Mouse (Mus musculus) embryonic facial prominence, embryonic 14.5 days (tissue): ENCODE measurements around the gene Itgam. TPM values are rescaled to one million over a fixed set of nuclear protein-coding genes. Genes with fewer than 3 reads are reported as not detected.
"Not testable (repeated sequence)": the region's sequence is repeated elsewhere in the genome, so short reads cannot be mapped to it uniquely, and the experiment has no call there.

ENCODE experiments used
- ATAC-seq: fragments of 200-750 bp; cut with Nextera tagmentation; 2 replicates; pipeline ENCODE4 v1.8.0; 2017; ENCODE audit warnings: low read depth, moderate number of reproducible peaks, moderate TSS enrichment
- DNase-seq: peaks from one replicate; pipeline ENCODE4 v3.0.0-alpha.2; 2015; ENCODE audit warnings: low spot score
- H3K27ac ChIP-seq: fragments of 300-500 bp; sonication (generic); replicated peaks from 2 replicates; pipeline ENCODE4 v1.5.1; 2014; ENCODE audit warnings: low read depth, mild to moderate bottlenecking, low read length, moderate library complexity
- H3K27me3 ChIP-seq: fragments of 300-500 bp; sonication (generic); replicated peaks from 2 replicates; pipeline ENCODE4 v1.6.1; 2014; ENCODE audit warnings: low read length; ENCODE audit not compliant: control insufficient read depth, insufficient read depth
- H3K36me3 ChIP-seq: fragments of 300-500 bp; sonication (generic); 2 replicates; pipeline ENCODE4 v1.6.1; 2014; ENCODE audit warnings: low read length, mixed read lengths; ENCODE audit not compliant: control insufficient read depth, insufficient read depth
- H3K4me1 ChIP-seq: fragments of 300-500 bp; sonication (generic); 2 replicates; pipeline ENCODE4 v1.6.1; 2014; ENCODE audit warnings: antibody characterized with exemption, low read length; ENCODE audit not compliant: control insufficient read depth, insufficient read depth
- H3K4me2 ChIP-seq: fragments of 300-500 bp; sonication (generic); 2 replicates; pipeline ENCODE4 v1.6.1; 2014; ENCODE audit warnings: low read depth, mild to moderate bottlenecking, low read length, moderate library complexity, mixed read lengths
- H3K4me3 ChIP-seq: fragments of 300-500 bp; sonication (generic); 2 replicates; pipeline ENCODE4 v1.5.1; 2014; ENCODE audit warnings: low read depth, mild to moderate bottlenecking, low read length
- H3K9ac ChIP-seq: fragments of 300-500 bp; sonication (generic); 2 replicates; pipeline ENCODE4 v1.6.1; 2014; ENCODE audit warnings: low read depth, mild to moderate bottlenecking, low read length, moderate library complexity, mixed read lengths
- H3K9me3 ChIP-seq: fragments of 300-500 bp; sonication (generic); 2 replicates; pipeline ENCODE4 v1.6.1; 2016; ENCODE audit warnings: low read length; ENCODE audit not compliant: control insufficient read depth
- WGBS: fragments of 180-500 bp; shearing (Covaris S2); extraction: QIAGEN DNeasy Blood & Tissue Kit; methylation state at CpG from one replicate; pipeline ENCODE4 v1.1.7; 2014; 5-methylcytosine and 5-hydroxymethylcytosine counted together
- polyA plus RNA-seq: library from polyadenylated mRNA; unstranded; fragments of >200 nt; fragmentation: Nextera tagmentation; extraction: Ambion mirVana; gene quantifications from 2 replicates; pipeline ENCODE4 v1.2.1, GENCODE M21; 2014

Itgam gene
- polyA plus RNA-seq, 1 experiment from 2014 or later: 1.0 TPM

GRCm38 (mm10) chr7:128158688-128159354 lies 96.4 kb downstream of the Itgam start:
- not testable (repeated sequence) for H3K27ac ChIP-seq, H3K36me3 ChIP-seq, ATAC-seq, H3K4me3 ChIP-seq, H3K4me2 ChIP-seq, H3K4me1 ChIP-seq, DNase-seq, H3K27me3 ChIP-seq, H3K9ac ChIP-seq, H3K9me3 ChIP-seq
- 76% methylated on average over 7 of the region's 8 CpGs for WGBS

GRCm38 (mm10) chr7:128164001-128164400 lies 101.6 kb downstream of the Itgam start:
- no peaks in the 10 kb centered on the region for H3K9me3 ChIP-seq
- no peak overlapping the region for H3K4me3 ChIP-seq
- ATAC-seq (no peak), DNase-seq (no peak)
- no peaks in the 10 kb centered on the region for H3K27me3 ChIP-seq
- H3K4me2 ChIP-seq: no peak overlapping the region
- no peak overlapping the region for H3K9ac ChIP-seq
- H3K27ac ChIP-seq: no peak overlapping the region
- H3K4me1 ChIP-seq: no peaks in the 10 kb centered on the region
- no peaks in the 10 kb centered on the region for H3K36me3 ChIP-seq
- 91% methylated on average over 4 of the region's 4 CpGs for WGBS

- H3K27me3 ChIP-seq: no peaks in the 10 kb centered on the region
- no peaks in the 10 kb centered on the region for H3K36me3 ChIP-seq
- H3K9ac ChIP-seq: no peak overlapping the region
- H3K4me3 ChIP-seq: no peak overlapping the region
- no peak overlapping the region for H3K4me2 ChIP-seq
- no peak for DNase-seq
- H3K27ac ChIP-seq: no peak overlapping the region
- no peak for ATAC-seq
- no peaks in the 10 kb centered on the region for H3K9me3 ChIP-seq
- WGBS: 88% methylated on average over 7 of the region's 7 CpGs
- H3K4me1 ChIP-seq: no peaks in the 10 kb centered on the region
Observed at GRCm38 (mm10) chr7:128166391-128166790, 104.0 kb downstream of the Itgam start.

Other genes with a start within 250 kb of the Itgam start
- gene Stx4a, start 238.3 kb upstream of the Itgam start, polyA plus RNA-seq: 28.0 and 38.1 TPM in 2 replicates
- gene Stx1b, start 238.1 kb upstream of the Itgam start, polyA plus RNA-seq: 3.4 and 5.2 TPM in 2 replicates
- gene Zfp646, start 186.4 kb upstream of the Itgam start, polyA plus RNA-seq: 13.3 and 14.0 TPM in 2 replicates
- 11.2 and 14.7 TPM in 2 replicates for gene Zfp668, start 185.8 kb upstream of the Itgam start, polyA plus RNA-seq
- 1.8 and 2.4 TPM in 2 replicates for gene Prss53, start 171.7 kb upstream of the Itgam start, polyA plus RNA-seq
- gene Gm21974, start 167.2 kb upstream of the Itgam start, polyA plus RNA-seq: not detected in 2 replicates
- gene Vkorc1, start 167.0 kb upstream of the Itgam start, polyA plus RNA-seq: 286 and 318 TPM in 2 replicates
- 121 and 125 TPM in 2 replicates for gene Bckdk, start 158.6 kb upstream of the Itgam start, polyA plus RNA-seq
- 31.7 and 35.5 TPM in 2 replicates for gene Kat8, start 150.1 kb upstream of the Itgam start, polyA plus RNA-seq
- 11.1 and 11.3 TPM in 2 replicates for gene Prss8, start 132.5 kb upstream of the Itgam start, polyA plus RNA-seq
- gene Prss36, start 115.9 kb upstream of the Itgam start, polyA plus RNA-seq: 10.6 and 11.1 TPM in 2 replicates
- gene Fus, start 95.2 kb upstream of the Itgam start, polyA plus RNA-seq: 46.3 and 58.2 TPM in 2 replicates
- 78.6 and 81.1 TPM in 2 replicates for gene Pycard, start 68.8 kb upstream of the Itgam start, polyA plus RNA-seq
- 4.2 and 5.3 TPM in 2 replicates for gene Trim72, start 58.7 kb upstream of the Itgam start, polyA plus RNA-seq
- gene Gm49368, start within 50 bp of the Itgam start, polyA plus RNA-seq: not detected in 2 replicates
- gene Itgax, start 66.9 kb downstream of the Itgam start, polyA plus RNA-seq: 0.10 TPM in 2 replicates
- not detected in 2 replicates for gene Itgad, start 91.7 kb downstream of the Itgam start, polyA plus RNA-seq
- 117 and 168 TPM in 2 replicates for gene Cox6a2, start 143.7 kb downstream of the Itgam start, polyA plus RNA-seq
- 12.4 and 13.9 TPM in 2 replicates for gene Armc5, start 174.7 kb downstream of the Itgam start, polyA plus RNA-seq
- gene 9130023H24Rik, start 175.4 kb downstream of the Itgam start, polyA plus RNA-seq: 8.4 and 8.9 TPM in 2 replicates
- 74.4 and 76.8 TPM in 2 replicates for gene Tgfb1i1, start 184.2 kb downstream of the Itgam start, polyA plus RNA-seq
- gene Slc5a2, start 203.0 kb downstream of the Itgam start, polyA plus RNA-seq: not detected in 2 replicates
- 23.6 and 26.1 TPM in 2 replicates for gene BC017158, start 235.5 kb downstream of the Itgam start, polyA plus RNA-seq